Mouse (Mus musculus) megakaryocyte-erythroid progenitor cell, adult 5-6 weeks (primary cell): ENCODE measurements around the gene Zbtb7b. TPM values are rescaled to one million over a fixed set of nuclear protein-coding genes. Genes with fewer than 3 reads are reported as not detected.

ENCODE experiments used
- ATAC-seq: replicated peaks from 2 replicates; pipeline ENCODE4 v1.8.0; 2016; ENCODE audit warnings: mild to moderate bottlenecking, inconsistent platforms; ENCODE audit not compliant: severe bottlenecking, poor library complexity, low FRiP score, low TSS enrichment
- total RNA-seq, 2 experiments: library from RNA; stranded (forward) in 1 of 2; stranded (reverse) in 1 of 2; fragments of 200-1000, 215-1000 nt in 1 of 2; fragments of >200 nt in 1 of 2; fragmentation: Nextera tagmentation in 1 of 2; gene quantifications; 2 replicates each; pipeline ENCODE4 v1.2.3; 2014 to 2017

Zbtb7b gene
- total RNA-seq, 2 experiments from 2014 or later, result 5.0 to 7.3 TPM

DNA sequence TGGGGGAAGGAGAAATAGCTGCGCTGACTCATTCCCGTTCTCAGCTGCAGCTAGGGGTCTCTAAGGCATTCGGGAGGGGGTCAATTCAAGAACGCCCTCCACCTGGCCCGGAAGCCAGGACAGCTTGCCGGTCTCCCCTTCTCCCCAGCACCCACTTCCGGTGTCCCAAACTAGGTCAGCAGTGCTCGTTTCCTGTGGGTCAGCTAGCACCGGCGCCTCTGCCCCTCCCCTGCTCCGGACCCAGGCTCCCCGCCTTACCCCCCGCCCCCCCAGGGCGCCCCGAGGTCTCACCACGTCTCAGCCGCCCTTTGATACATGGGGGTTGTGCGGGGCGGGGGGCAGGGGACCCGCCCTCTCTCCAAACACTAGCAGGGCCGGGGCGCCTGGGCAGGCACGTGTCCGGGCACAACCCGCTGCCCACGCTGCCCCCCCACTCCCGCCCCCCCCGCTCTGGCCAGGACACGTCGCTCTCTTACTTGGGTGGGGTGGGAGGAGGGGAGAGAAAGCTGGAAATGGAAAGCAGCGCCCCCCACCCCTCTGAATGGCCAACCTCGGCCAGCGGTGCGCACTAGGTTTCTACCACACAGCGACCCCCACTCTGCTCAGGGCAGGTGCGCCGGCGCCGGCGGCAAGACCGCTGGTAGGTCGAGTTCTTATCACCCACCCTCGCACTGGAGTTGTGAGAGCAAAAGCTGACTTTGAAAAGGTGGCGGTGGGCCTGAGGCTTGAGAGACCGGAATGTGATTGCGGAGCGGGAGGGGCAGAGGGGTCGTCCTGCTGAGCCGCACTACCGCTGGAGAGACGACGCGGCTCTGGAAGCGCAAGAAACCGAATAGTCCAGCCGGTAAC is 2.7 kb downstream of the Zbtb7b start:
- ATAC-seq, result no peak

DNA sequence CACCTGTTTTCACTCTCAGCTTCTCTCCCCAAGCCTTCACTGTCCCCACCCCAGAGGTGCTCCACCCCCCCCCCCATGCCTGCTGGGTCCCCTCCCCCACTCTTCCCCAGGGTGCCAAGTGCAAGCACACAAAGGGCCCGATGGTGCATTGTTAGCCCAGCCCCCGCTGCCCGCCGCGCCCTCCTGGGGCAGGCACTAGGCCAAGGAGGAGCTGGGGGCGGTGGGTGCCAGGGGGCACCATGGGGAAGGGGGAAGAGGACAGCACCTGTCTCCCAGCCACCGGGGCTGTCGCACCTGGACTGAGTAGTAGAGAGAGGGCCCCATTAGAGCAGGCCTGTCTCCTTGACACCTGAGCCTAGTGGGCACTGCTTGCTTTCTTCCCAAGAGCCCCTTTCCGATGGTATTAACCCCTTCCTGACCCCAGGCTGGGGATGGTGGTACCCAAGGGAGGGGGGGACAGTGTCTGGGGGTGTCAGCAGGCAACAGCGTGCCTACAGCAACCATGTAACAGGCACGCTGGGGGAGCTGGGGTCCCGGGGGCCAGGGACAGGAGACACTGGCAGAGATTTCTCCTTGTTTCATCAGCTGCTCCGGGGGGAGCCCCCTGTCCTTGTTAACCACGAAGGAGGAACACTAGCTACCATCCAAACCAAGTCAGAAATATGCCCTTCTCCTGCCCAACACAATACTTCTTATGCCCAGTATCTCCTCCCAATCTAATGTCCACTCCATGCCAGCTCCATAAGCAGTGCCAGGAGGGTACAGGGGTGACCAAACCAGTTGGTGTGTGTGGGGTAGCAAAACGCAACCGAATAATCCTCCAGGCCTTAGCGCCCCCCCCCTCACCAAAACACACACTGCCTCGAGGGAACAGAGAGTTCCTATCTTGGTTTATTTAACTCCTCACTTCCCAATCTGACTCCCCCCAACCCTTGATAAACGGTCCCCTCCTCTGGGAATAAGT is 3.6 kb downstream of the Zbtb7b start:
- no peak for ATAC-seq

DNA sequence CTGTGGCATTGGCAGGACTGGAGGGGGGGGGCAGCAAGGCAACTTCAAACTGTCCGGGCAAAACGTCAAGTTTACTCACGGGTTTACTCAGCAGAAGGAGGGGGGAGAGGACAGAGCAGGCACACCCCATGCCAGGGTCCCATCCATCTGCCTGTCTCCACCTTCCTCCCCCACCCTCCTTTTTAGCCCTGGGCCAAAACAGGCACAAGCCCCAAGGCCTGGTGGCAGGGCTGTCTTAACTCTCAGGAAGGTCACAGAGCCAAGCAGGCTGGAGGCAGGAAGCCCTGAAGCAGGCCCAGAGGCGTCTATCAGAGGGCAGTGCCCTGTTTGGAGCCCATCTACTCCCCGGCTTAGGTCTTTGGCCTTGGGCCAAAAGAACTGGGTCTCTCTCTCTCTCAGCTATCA is 4.5 kb downstream of the Zbtb7b start:
- ATAC-seq, result no peak

- no peak for ATAC-seq
Observed at GRCm38 (mm10) chr3:89388901-89389740, 5.5 kb downstream of the Zbtb7b start.

GRCm38 (mm10) chr3:89388134-89388881 is 6.3 kb downstream of the Zbtb7b start:
- ATAC-seq, result peak; percentile 64

GRCm38 (mm10) chr3:89387632-89388031 is 6.9 kb downstream of the Zbtb7b start:
- ATAC-seq, result no peak

DNA sequence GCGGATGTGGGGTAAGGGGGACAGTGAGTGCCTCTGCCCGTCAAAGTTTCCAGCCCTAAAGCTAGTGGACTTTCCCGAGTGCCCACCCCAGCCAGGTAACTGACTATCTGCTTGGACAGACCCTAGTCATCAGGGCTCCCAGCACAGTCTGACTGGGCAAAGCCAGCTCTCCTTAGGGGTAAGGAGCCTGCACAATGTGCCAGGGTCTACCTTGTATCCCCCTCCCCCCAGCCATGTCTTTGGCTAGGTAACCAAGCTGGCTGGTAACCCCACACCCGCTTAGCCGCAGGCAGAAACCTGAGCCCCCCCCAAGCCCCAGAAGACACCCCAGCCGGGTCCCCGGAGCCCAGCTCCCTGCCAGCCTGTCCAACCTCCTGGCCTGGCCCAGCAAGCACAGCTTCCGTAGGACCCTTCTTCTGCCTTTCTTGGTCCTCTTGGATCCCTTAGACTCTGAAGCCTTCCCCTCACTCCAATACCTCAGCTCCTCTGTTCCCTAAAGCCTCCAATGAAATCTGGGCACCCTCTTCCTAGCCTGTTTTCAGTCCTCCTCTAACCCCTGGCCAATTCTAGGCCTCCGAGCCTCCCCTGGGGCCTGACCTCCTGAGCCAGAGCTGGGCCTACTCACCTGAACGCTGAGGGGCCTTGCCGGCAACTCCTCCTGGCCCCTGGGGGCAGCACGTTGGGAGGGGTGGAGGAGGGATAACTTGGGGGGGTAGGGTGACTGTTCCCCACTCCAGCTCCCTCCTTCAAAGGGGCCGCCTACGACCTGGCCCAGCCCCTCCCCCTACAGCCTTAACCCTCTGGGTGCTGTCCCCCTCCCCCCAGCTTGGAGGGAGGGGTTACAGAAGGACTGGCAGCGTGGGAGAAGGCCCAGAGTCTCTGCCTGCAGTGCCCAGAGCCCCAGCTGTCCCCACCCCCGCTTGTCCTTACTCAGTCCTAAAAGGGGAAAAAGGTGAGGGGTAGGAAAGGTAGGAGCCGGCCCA is 7.8 kb downstream of the Zbtb7b start:
- ATAC-seq, result no peak

GRCm38 (mm10) chr3:89385451-89385850 is 9.1 kb downstream of the Zbtb7b start:
- ATAC-seq, result no peak

- no peak for ATAC-seq
Observed at GRCm38 (mm10) chr3:89384331-89385076, 10.1 kb downstream of the Zbtb7b start.

DNA sequence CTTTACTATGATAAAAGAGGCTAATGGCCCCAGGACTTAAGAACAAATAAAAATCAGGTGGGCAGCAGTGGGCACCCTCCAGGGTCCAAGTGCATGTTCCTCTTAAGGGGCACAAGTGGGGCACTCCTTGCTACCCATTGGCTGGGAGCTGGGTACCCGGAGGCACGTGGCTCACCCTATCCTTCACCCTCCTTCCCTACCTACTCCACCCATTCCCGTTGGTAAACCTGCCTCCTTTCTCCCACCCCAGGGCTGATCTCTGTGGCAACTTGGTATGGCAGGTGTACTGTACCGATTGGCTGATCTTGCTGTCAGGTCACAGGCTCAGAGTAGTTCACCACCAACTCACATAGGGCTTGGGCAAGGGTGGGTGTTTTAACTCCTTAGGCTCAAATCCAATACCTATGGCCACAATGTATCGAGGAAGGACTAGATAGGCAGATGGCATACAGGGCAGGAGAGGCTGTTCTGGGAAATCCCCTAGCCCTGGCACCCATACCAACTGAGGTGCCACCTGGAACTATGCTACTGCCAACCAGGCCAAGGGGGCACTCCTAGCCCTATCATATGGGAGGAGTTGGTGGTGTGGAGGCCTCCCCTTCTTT is 10.8 kb downstream of the Zbtb7b start:
- no peak for ATAC-seq

- no peak for ATAC-seq
Observed at GRCm38 (mm10) chr3:89382950-89383349, 11.6 kb downstream of the Zbtb7b start.

GRCm38 (mm10) chr3:89382033-89382882 is 12.3 kb downstream of the Zbtb7b start:
- ATAC-seq, result no peak

DNA sequence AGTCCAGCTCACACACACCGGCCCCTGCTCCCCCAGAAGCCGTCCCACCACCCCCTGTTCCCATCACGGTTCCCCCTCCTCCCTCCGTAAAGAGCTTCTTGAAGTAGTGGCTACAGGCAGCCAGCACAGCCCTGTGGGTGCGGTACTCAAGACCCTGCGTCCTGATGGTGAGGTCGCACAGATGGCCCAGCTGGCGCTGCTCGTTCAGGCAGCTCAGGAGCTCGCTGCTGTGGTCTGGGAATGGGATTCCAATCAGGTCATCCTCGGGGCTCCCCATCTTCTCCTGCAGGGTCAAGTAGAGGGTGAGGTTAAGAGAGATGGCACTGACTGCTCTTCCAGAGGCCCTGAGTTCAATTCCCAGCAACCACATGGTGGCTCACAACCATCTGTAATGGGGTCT is 13.3 kb downstream of the Zbtb7b start:
- no peak for ATAC-seq

DNA sequence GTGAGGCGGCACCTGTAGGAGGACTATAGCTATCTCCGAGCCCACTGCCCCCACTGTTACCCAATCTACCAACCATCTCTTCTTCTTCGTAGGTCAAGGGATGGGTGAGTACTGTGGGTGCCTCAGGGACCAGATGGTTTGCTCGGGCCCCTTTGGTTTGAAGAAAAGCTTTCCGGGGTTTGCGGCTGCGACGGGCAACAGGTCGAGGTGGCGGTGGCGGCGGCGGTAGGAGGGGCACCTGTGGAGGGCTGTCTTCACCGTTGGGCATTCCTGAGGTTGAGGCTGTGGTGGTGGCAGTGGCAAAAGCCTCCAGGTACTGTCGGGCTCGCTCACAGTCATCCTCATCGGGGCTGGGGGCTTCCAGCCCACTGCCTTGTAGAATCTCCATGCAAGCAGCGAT is 13.9 kb downstream of the Zbtb7b start:
- no peak for ATAC-seq

GRCm38 (mm10) chr3:89380291-89380690 is 14.3 kb downstream of the Zbtb7b start:
- no peak for ATAC-seq
